Mouse (Mus musculus) inflammation-experienced regulatory T-cells (primary cell): ENCODE measurements around the gene Dera. TPM values are rescaled to one million over a fixed set of nuclear protein-coding genes. Genes with fewer than 3 reads are reported as not detected.

ENCODE experiments used
- polyA plus RNA-seq, 2 experiments: library from polyadenylated mRNA; unstranded; fragments of 100-300 nt; shearing (Covaris generic); gene quantifications; one replicate each; pipeline ENCODE4 v1.2.1; 2017

The Dera gene
- polyA plus RNA-seq: 10 to 100 TPM; 59.0 to 61.3 TPM

GRCm38 (mm10) chr6:137754056-137754856 is at the start of gene Dera:
TSS of gene Dera (plus strand) at chr6:137754546.

GRCm38 (mm10) chr6:137734846-137735609 is 19.3 kb upstream of the Dera start, which contains the start of gene Strap:
TSS of gene Strap (plus strand) at chr6:137735078.

Other genes with a start within 250 kb of the Dera start
- gene Eps8, start 99.7 kb upstream of the Dera start, polyA plus RNA-seq: 1 to 10 TPM in 1 of 2 experiments, under 1 TPM in 1; 0.68 to 2.0 TPM
- 100 to 1,000 TPM in 1 of 2 experiments, 10 to 100 TPM in 1; 98.2 to 104 TPM for gene Strap, start 19.5 kb upstream of the Dera start, polyA plus RNA-seq